Mouse (Mus musculus) embryo, embryonic 11.5 days (tissue): ENCODE results near the gene Gm12166.
"Not testable (repeated sequence)": the region's sequence is repeated elsewhere in the genome, so short reads cannot be mapped to it uniquely, and the experiment has no call there.

ENCODE experiments used
- DNase-seq: peaks from one replicate; pipeline ENCODE4 v3.0.0-alpha.2; 2012; ENCODE audit warnings: low read depth, low spot score

Gene Gm12166

GRCm38 (mm10) chr11:46052105-46052659 is at the start of gene Gm12166:
Gene Gm12166 (minus strand): TSS chr11:46052321.
- not testable (repeated sequence) for DNase-seq

- no peak for DNase-seq
Measured at GRCm38 (mm10) chr11:46097062-46097461, 44.9 kb upstream of the Gm12166 start.

GRCm38 (mm10) chr11:46096265-46096649 is 44.1 kb upstream of the Gm12166 start:
- no peak for DNase-seq

- DNase-seq, result no peak
Measured at GRCm38 (mm10) chr11:46095477-46096264, 43.5 kb upstream of the Gm12166 start.

- DNase-seq, result no peak
Measured at GRCm38 (mm10) chr11:46092121-46092520, 40.0 kb upstream of the Gm12166 start.

GRCm38 (mm10) chr11:46090951-46091667 is 39.0 kb upstream of the Gm12166 start:
- DNase-seq, result no peak

GRCm38 (mm10) chr11:46090036-46090725 is 38.1 kb upstream of the Gm12166 start:
- DNase-seq, result no peak

- no peak for DNase-seq
Measured at GRCm38 (mm10) chr11:46089081-46089713, 37.1 kb upstream of the Gm12166 start.

- DNase-seq, result no peak
Measured at GRCm38 (mm10) chr11:46086446-46086845, 34.3 kb upstream of the Gm12166 start.

- DNase-seq, result no peak
Measured at GRCm38 (mm10) chr11:46085398-46086163, 33.5 kb upstream of the Gm12166 start.

GRCm38 (mm10) chr11:46084568-46084967 is 32.4 kb upstream of the Gm12166 start:
- DNase-seq, result no peak

- DNase-seq, result no peak
Measured at GRCm38 (mm10) chr11:46083835-46084444, 31.8 kb upstream of the Gm12166 start.

GRCm38 (mm10) chr11:46083405-46083804 is 31.3 kb upstream of the Gm12166 start:
- no peak for DNase-seq

GRCm38 (mm10) chr11:46081075-46081474 is 29.0 kb upstream of the Gm12166 start:
- no peak for DNase-seq

- no peak for DNase-seq
Measured at GRCm38 (mm10) chr11:46077732-46078375, 25.7 kb upstream of the Gm12166 start.

GRCm38 (mm10) chr11:46077304-46077703 is 25.2 kb upstream of the Gm12166 start:
- DNase-seq, result no peak

GRCm38 (mm10) chr11:46076442-46077158 is 24.5 kb upstream of the Gm12166 start:
- DNase-seq, result no peak

- no peak for DNase-seq
Measured at GRCm38 (mm10) chr11:46075507-46075906, 23.4 kb upstream of the Gm12166 start.
